Mouse (Mus musculus) CH12.LX (cell line): ENCODE results near the gene Anp32a. TPM values are rescaled to one million over a fixed set of nuclear protein-coding genes. Genes with fewer than 3 reads are reported as not detected.

ENCODE experiments used
- DNase-seq: peaks from one replicate; pipeline ENCODE4 v3.0.0-alpha.2; 2013; ENCODE audit errors: extremely low read depth
- H3K27ac ChIP-seq: 2 replicates; pipeline ENCODE4 v1.5.1; 2012; ENCODE audit warnings: low read depth, mild to moderate bottlenecking, control low read depth, moderate library complexity; ENCODE audit not compliant: insufficient read depth
- H3K27me3 ChIP-seq: replicated peaks from 2 replicates; pipeline ENCODE3; 2012; ENCODE audit warnings: inconsistent platforms
- H3K36me3 ChIP-seq, 2 experiments: replicated peaks in 1 of 2; 2 replicates each; pipeline versions ENCODE3 to v1.6.1; 2012; ENCODE audit warnings: inconsistent platforms in 1 of 2, low read length in 1 of 2, mild to moderate bottlenecking in 1 of 2, mixed read lengths in 1 of 2, moderate library complexity in 1 of 2; ENCODE audit not compliant: control insufficient read depth in 1 of 2, insufficient read depth in 1 of 2
- H3K4me1 ChIP-seq, 2 experiments: 2 replicates each; pipeline ENCODE4 v1.6.1; 2012; ENCODE audit warnings: inconsistent platforms in 1 of 2, moderate library complexity in 1 of 2; ENCODE audit not compliant: insufficient read depth in 2 of 2, control insufficient read depth in 1 of 2
- H3K4me2 ChIP-seq: 2 replicates; pipeline ENCODE4 v1.6.1; 2012; ENCODE audit warnings: low read depth, mild to moderate bottlenecking, control low read depth; ENCODE audit not compliant: poor library complexity, insufficient read depth, severe bottlenecking
- H3K4me3 ChIP-seq, 3 experiments: fragments of 150-350 bp in 1 of 3; sonication (generic) in 1 of 3; replicated peaks in 1 of 3; 2 replicates each; pipeline versions ENCODE3 to v1.5.1; 2011 to 2012; ENCODE audit warnings: low read depth in 2 of 3, low read length in 2 of 3, mild to moderate bottlenecking in 2 of 3, moderate library complexity in 2 of 3, control low read depth in 1 of 3, improper control_type of control experiment in 1 of 3, inconsistent platforms in 1 of 3, mixed read lengths in 1 of 3; ENCODE audit not compliant: poor library complexity in 1 of 3
- H3K79me2 ChIP-seq: replicated peaks from 2 replicates; pipeline ENCODE4 v1.6.1; 2012; ENCODE audit warnings: mild to moderate bottlenecking, moderate library complexity; ENCODE audit not compliant: control insufficient read depth, poor library complexity, insufficient read depth, severe bottlenecking; ENCODE audit errors: extremely low read depth
- H3K9ac ChIP-seq: 2 replicates; pipeline ENCODE4 v1.6.1; 2012; ENCODE audit warnings: low read depth, mild to moderate bottlenecking, control low read depth, moderate library complexity; ENCODE audit not compliant: insufficient read depth
- H3K9me3 ChIP-seq: replicated peaks from 2 replicates; pipeline ENCODE3; 2012; ENCODE audit warnings: low read length, inconsistent platforms, mixed read lengths
- BHLHE40 ChIP-seq: IDR thresholded peaks from 2 replicates; pipeline ENCODE4 v1.6.1; 2011; ENCODE audit warnings: mild to moderate bottlenecking, low read depth, low read length, improper control_type of control experiment
- CHD1 ChIP-seq: IDR thresholded peaks from 2 replicates; pipeline ENCODE4 v1.6.1; 2012; ENCODE audit warnings: low read depth, low read length, improper control_type of control experiment, inconsistent platforms
- CHD2 ChIP-seq: IDR thresholded peaks from 2 replicates; pipeline ENCODE4 v1.6.1; 2011; ENCODE audit warnings: low read length, improper control_type of control experiment
- CTCF ChIP-seq, 2 experiments: IDR thresholded peaks in 1 of 2; conservative IDR thresholded peaks in 1 of 2; 2 replicates each; pipeline ENCODE4 v1.5.1; 2011 to 2012; ENCODE audit warnings: low read depth in 2 of 2, low read length in 2 of 2, improper control_type of control experiment in 1 of 2, inconsistent platforms in 1 of 2, mild to moderate bottlenecking in 1 of 2, moderate library complexity in 1 of 2
- E2F4 ChIP-seq: IDR thresholded peaks from 2 replicates; pipeline ENCODE4 v1.6.1; 2011; ENCODE audit warnings: low read depth, low read length, improper control_type of control experiment; ENCODE audit not compliant: insufficient replicate concordance
- ETS1 ChIP-seq: conservative IDR thresholded peaks from 2 replicates; pipeline ENCODE4 v1.6.1; 2012; ENCODE audit warnings: low read depth, mild to moderate bottlenecking, inconsistent platforms, low read length, improper control_type of control experiment, moderate library complexity
- GABPA ChIP-seq: IDR thresholded peaks from 2 replicates; pipeline ENCODE4 v1.6.1; 2012; ENCODE audit warnings: low read depth, low read length, improper control_type of control experiment, inconsistent platforms; ENCODE audit not compliant: insufficient replicate concordance
- HCFC1 ChIP-seq: IDR thresholded peaks from 2 replicates; pipeline ENCODE4 v1.6.1; 2012; ENCODE audit warnings: low read depth, mild to moderate bottlenecking, inconsistent platforms, low read length, improper control_type of control experiment
- JUN ChIP-seq: IDR thresholded peaks from 2 replicates; pipeline ENCODE4 v1.6.1; 2011; ENCODE audit warnings: low read depth, mild to moderate bottlenecking, low read length, improper control_type of control experiment, moderate library complexity; ENCODE audit not compliant: insufficient read depth
- JUND ChIP-seq: conservative IDR thresholded peaks from 2 replicates; pipeline ENCODE4 v1.6.1; 2011; ENCODE audit warnings: low read depth, low read length, improper control_type of control experiment
- KAT2A ChIP-seq: IDR thresholded peaks from 2 replicates; pipeline ENCODE4 v1.6.1; 2012; ENCODE audit warnings: low read length, improper control_type of control experiment, inconsistent platforms; ENCODE audit not compliant: insufficient replicate concordance
- MAX ChIP-seq: IDR thresholded peaks from 2 replicates; pipeline ENCODE4 v1.6.1; 2011; ENCODE audit warnings: low read length, improper control_type of control experiment
- MAZ ChIP-seq: IDR thresholded peaks from 2 replicates; pipeline ENCODE4 v1.6.1; 2012; ENCODE audit warnings: low read depth, mild to moderate bottlenecking, inconsistent platforms, low read length, improper control_type of control experiment, moderate library complexity
- MEF2A ChIP-seq: IDR thresholded peaks from 2 replicates; pipeline ENCODE4 v1.6.1; 2014; ENCODE audit warnings: low read depth, mild to moderate bottlenecking, inconsistent platforms, low read length, improper control_type of control experiment, borderline replicate concordance
- MXI1 ChIP-seq: IDR thresholded peaks from 2 replicates; pipeline ENCODE4 v1.6.1; 2011; ENCODE audit warnings: mild to moderate bottlenecking, low read depth, low read length, improper control_type of control experiment
- MYC ChIP-seq: IDR thresholded peaks from 2 replicates; pipeline ENCODE4 v1.6.1; 2011; ENCODE audit warnings: low read depth, mild to moderate bottlenecking, improper control_type of control experiment, low read length
- NELFE ChIP-seq: IDR thresholded peaks from 2 replicates; pipeline ENCODE4 v1.6.1; 2011; ENCODE audit warnings: low read depth, low read length, improper control_type of control experiment
- NRF1 ChIP-seq: IDR thresholded peaks from 2 replicates; pipeline ENCODE4 v1.6.1; 2014; ENCODE audit warnings: low read depth, mild to moderate bottlenecking, inconsistent platforms, low read length, improper control_type of control experiment, moderate library complexity
- POLR2A ChIP-seq: IDR thresholded peaks from 2 replicates; pipeline ENCODE4 v1.6.1; 2011; ENCODE audit warnings: low read depth, mild to moderate bottlenecking, improper control_type of control experiment, low read length
- POLR2AphosphoS2 ChIP-seq: IDR thresholded peaks from 2 replicates; pipeline ENCODE4 v1.6.1; 2011; ENCODE audit warnings: low read depth, low read length, improper control_type of control experiment
- RAD21 ChIP-seq: IDR thresholded peaks from 2 replicates; pipeline ENCODE4 v1.6.1; 2011; ENCODE audit warnings: low read depth, mild to moderate bottlenecking, low read length, improper control_type of control experiment, moderate library complexity
- RCOR1 ChIP-seq: conservative IDR thresholded peaks from 2 replicates; pipeline ENCODE4 v1.6.1; 2012; ENCODE audit warnings: low read depth, mild to moderate bottlenecking, inconsistent platforms, low read length, improper control_type of control experiment
- SIN3A ChIP-seq: IDR thresholded peaks from 2 replicates; pipeline ENCODE4 v1.6.1; 2012; ENCODE audit warnings: low read length, improper control_type of control experiment, inconsistent platforms
- SMC3 ChIP-seq: IDR thresholded peaks from 2 replicates; pipeline ENCODE4 v1.6.1; 2011; ENCODE audit warnings: low read depth, low read length, improper control_type of control experiment
- TBP ChIP-seq: conservative IDR thresholded peaks from 2 replicates; pipeline ENCODE4 v1.6.1; 2011; ENCODE audit warnings: low read depth, low read length, improper control_type of control experiment
- UBTF ChIP-seq: IDR thresholded peaks from 2 replicates; pipeline ENCODE4 v1.6.1; 2012; ENCODE audit warnings: low read depth, mild to moderate bottlenecking, inconsistent platforms, low read length, improper control_type of control experiment, moderate library complexity
- USF1 ChIP-seq: IDR thresholded peaks from 2 replicates; pipeline ENCODE4 v1.6.1; 2014; ENCODE audit warnings: low read depth, mild to moderate bottlenecking, inconsistent platforms, low read length, improper control_type of control experiment
- ZC3H11A ChIP-seq: IDR thresholded peaks from 2 replicates; pipeline ENCODE4 v1.6.1; 2012; ENCODE audit warnings: low read depth, mild to moderate bottlenecking, inconsistent platforms, low read length, improper control_type of control experiment
- ZKSCAN1 ChIP-seq: IDR thresholded peaks from 2 replicates; pipeline ENCODE4 v1.6.1; 2012; ENCODE audit warnings: low read depth, inconsistent platforms, low read length, improper control_type of control experiment, borderline replicate concordance
- ZNF384 ChIP-seq: IDR thresholded peaks from 2 replicates; pipeline ENCODE4 v1.6.1; 2012; ENCODE audit warnings: low read depth, low read length, improper control_type of control experiment, inconsistent platforms
- dilution Hi-C: fragments of 300-500 bp; cut with MboI; formaldehyde crosslinking; loops from 2 replicates; pipeline ENCODE4 v1.14.3; 2020; ENCODE audit warnings: low sequenced_read_pairs; ENCODE audit not compliant: extremely low pct_unique_long_range_greater_than_20kb, extremely low pct_ligation_motif_present
- in situ Hi-C: fragments of 300-500 bp; cut with MboI; formaldehyde crosslinking; loops from 3 replicates; pipeline ENCODE4 v1.14.3; 2019; ENCODE audit warnings: low sequenced_read_pairs, low pct_ligation_motif_present, low pct_unique_long_range_greater_than_20kb, mixed read lengths
- polyA plus RNA-seq: library from polyadenylated mRNA; unstranded; fragments of >175 nt; gene quantifications from 2 replicates; pipeline ENCODE4 v1.2.1, GENCODE M21; 2012; ENCODE audit warnings: low read depth; ENCODE audit not compliant: insufficient read length
- total RNA-seq, 2 experiments: library from RNA; depleted of rRNA; stranded (reverse); fragments of 300-350 nt in 1 of 2; fragments of >200 nt in 1 of 2; gene quantifications; 2 replicates each; pipeline ENCODE4 v1.2.3; 2012 to 2014

Anp32a gene
- total and polyA plus RNA-seq, 3 experiments: 585 to 1,207 (median 869) TPM

DNA sequence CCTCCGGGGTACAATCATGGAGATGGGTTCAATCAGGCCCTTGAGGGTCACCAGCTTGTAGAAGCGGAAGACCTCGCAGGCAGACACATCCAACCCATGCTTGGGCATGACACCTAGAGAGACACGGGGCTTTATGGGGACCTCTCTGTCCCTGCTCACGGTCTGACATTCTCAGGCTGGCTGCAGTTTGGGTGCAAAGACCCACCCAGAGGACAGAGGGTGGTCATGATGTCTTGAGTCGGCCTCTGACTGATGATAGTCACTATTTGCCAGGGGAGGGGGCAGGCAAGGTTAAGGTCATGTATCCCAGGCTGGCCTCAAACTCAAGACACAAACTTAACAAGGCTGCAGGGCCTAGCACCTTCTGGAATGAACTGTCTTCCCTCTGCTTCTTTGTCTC lies 85.4 kb downstream of the Anp32a start:
- Histone ChIP-seq H3K9me3 (no peaks in the 10 kb centered on the region), H3K9ac (no peak overlapping the region), H3K4me3 (no peak overlapping the region), H3K27me3 (no peaks in the 10 kb centered on the region), H3K36me3 (peaks cover 0 to 23% of the 10 kb centered on the region in 2 experiments), H3K79me2 (no peaks in the 10 kb centered on the region), H3K4me2 (no peak overlapping the region), H3K27ac (no peak overlapping the region), H3K4me1 (peaks cover 0 to 8% of the 10 kb centered on the region in 2 experiments; a peak in 2 of 4 replicates)
- in situ Hi-C loops: no loop called here
- no peak for TF ChIP-seq NELFE
- no peak for TF ChIP-seq MEF2A
- no peak for TF ChIP-seq POLR2AphosphoS2
- no peak for TF ChIP-seq TBP
- no peak for TF ChIP-seq CHD2
- TF ChIP-seq JUND: no peak
- no peak for TF ChIP-seq MXI1
- no peak for TF ChIP-seq ZC3H11A
- no peak for TF ChIP-seq E2F4
- TF ChIP-seq MAZ: no peak
- TF ChIP-seq KAT2A: no peak
- TF ChIP-seq CTCF (conservative IDR thresholded peaks at IDR 0.05 in 1 of 2, IDR thresholded peaks at IDR 0.05 in 1 of 2; ENCODE audit: low read depth in 2 of 2, low read length in 2 of 2): no peak
- TF ChIP-seq SIN3A: no peak
- TF ChIP-seq BHLHE40: no peak
- TF ChIP-seq GABPA: no peak
- TF ChIP-seq USF1: no peak
- no peak for TF ChIP-seq JUN
- TF ChIP-seq ZKSCAN1: no peak
- TF ChIP-seq UBTF: no peak
- TF ChIP-seq POLR2A: no peak
- dilution Hi-C loops: no loop called here
- DNase-seq: no peak

DNA sequence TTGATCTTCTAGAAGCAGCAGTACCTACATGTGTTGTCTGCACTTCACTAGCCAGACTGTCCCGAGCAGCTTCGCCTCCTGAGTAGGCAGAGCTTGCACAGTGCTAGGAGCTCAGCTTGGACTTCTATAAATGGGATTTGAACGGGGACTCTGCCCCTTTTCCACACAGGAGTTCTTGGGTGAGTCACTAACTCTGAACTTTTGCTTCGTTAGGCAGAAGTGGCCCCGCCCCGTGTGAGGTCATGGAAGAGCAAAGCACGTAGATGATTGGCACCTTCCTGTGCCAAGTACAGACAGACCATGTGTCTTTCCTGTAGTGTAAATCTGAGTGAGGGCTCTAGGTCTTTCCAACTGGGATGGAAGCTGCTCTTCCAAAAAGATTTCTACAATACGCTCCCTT lies 85.9 kb downstream of the Anp32a start:
- no peak overlapping the region for H3K4me3 ChIP-seq
- no peaks in the 10 kb centered on the region for H3K9me3 ChIP-seq
- TF ChIP-seq NELFE (no peak), ETS1 (no peak), CHD1 (no peak), ZNF384 (no peak), HCFC1 (no peak), MYC (no peak), SIN3A (no peak), RCOR1 (no peak), USF1 (no peak), BHLHE40 (no peak), E2F4 (no peak), POLR2AphosphoS2 (no peak), SMC3 (no peak), JUN (no peak), CTCF (conservative IDR thresholded peaks at IDR 0.05 in 1 of 2, IDR thresholded peaks at IDR 0.05 in 1 of 2; ENCODE audit: low read depth in 2 of 2, low read length in 2 of 2) (no peak), RAD21 (no peak), MAX (no peak), NRF1 (no peak)
- peaks cover 0 to 8% of the 10 kb centered on the region in 2 experiments; a peak in 2 of 4 replicates for H3K4me1 ChIP-seq
- H3K4me2 ChIP-seq: no peak overlapping the region
- dilution Hi-C loops (no loop called here), in situ Hi-C loops (no loop called here)
- no peak overlapping the region for H3K9ac ChIP-seq
- no peaks in the 10 kb centered on the region for H3K27me3 ChIP-seq
- no peaks in the 10 kb centered on the region for H3K79me2 ChIP-seq
- DNase-seq: peak; percentile 37
- peaks cover 0 to 25% of the 10 kb centered on the region in 2 experiments for H3K36me3 ChIP-seq
- no peak overlapping the region for H3K27ac ChIP-seq
